Mouse (Mus musculus) bone marrow macrophage, adult 2 months (primary cell): Measurements from ENCODE around the gene Reps2.

Source experiments
- CTCF ChIP-seq: IDR thresholded peaks from 2 replicates; pipeline ENCODE4 v1.5.1; 2012; ENCODE audit warnings: low read depth, mild to moderate bottlenecking, low read length, moderate library complexity
- POLR2A ChIP-seq: IDR thresholded peaks from 2 replicates; pipeline ENCODE4 v1.6.1; 2012; ENCODE audit warnings: mild to moderate bottlenecking, low read depth, low read length, borderline replicate concordance

GRCm38 (mm10) chrX:162622091-162622437 lies 21.4 kb downstream of the Reps2 start:
- TF ChIP-seq CTCF = no peak
- TF ChIP-seq POLR2A = no peak
